Mouse (Mus musculus) heart, adult 2 months (tissue): ENCODE measurements around the gene Cttnbp2nl.

Experiments used
- CTCF ChIP-seq: fragments of 200-600 bp; IDR thresholded peaks from 2 replicates; pipeline ENCODE4 v1.8.1; 2022; ENCODE audit warnings: antibody characterized with exemption, mild to moderate bottlenecking, moderate library complexity
- EP300 ChIP-seq: fragments of 200-500 bp; IDR thresholded peaks from 2 replicates; pipeline ENCODE4 v1.6.1; 2011; ENCODE audit warnings: low read depth, low read length, control low read depth; ENCODE audit not compliant: insufficient read depth
- POLR2A ChIP-seq: fragments of 200-500 bp; IDR thresholded peaks from 2 replicates; pipeline ENCODE4 v1.6.1; 2011; ENCODE audit warnings: mild to moderate bottlenecking, low read depth, low read length, control low read depth; ENCODE audit not compliant: insufficient read depth

GRCm38 (mm10) chr3:105000561-105000960 is 52.4 kb downstream of the Cttnbp2nl start:
- TF ChIP-seq CTCF (no peak), POLR2A (no peak), EP300 (no peak)
